Mouse (Mus musculus): ENCODE measurements around the gene Mast4. TPM values are rescaled to one million over a fixed set of nuclear protein-coding genes. Genes with fewer than 3 reads are reported as not detected.

The Mast4 gene
- polyA plus RNA-seq, 1 experiment from 2014 or later: 10.1 TPM

DNA sequence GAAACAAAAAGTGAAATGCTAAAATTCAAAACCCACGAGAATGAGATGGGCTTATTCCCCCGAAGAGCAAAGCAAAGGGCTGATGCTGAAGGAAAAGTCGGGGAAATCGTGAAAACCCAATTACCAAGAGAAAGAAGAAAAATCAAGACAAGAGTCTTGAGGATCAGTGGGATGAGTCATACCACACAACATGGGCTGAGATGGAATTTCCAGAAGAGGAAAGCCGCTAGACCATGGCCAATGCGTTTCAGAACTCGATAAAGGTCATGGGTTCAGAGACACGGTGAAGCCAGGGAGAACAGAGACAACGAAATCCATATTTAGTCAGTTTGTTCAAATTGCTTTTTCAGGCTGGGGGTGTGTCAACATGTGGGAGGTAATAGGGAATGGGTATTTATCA is 290.6 kb downstream of the Mast4 start:
- H3K9ac ChIP-seq (ENCODE audit: low read depth, low read length): no peak overlapping the region
- WGBS: 92% methylated on average over 9 of the region's 9 CpGs
- no peak overlapping the region for H3K27ac ChIP-seq (ENCODE audit: low read depth, low read length)
- no peak for DNase-seq (ENCODE audit: low spot score)
- H3K27me3 ChIP-seq (replicated peaks; ENCODE audit: control insufficient read depth, insufficient read depth, low read length): no peaks in the 10 kb centered on the region
- H3K4me2 ChIP-seq: no peak overlapping the region
- no peaks in the 10 kb centered on the region for H3K9me3 ChIP-seq (ENCODE audit: control insufficient read depth, low read length)
- no peak for ATAC-seq (replicated peaks; ENCODE audit: low FRiP score)
- H3K4me1 ChIP-seq (replicated peaks; ENCODE audit: control insufficient read depth, insufficient read depth, low read length): no peaks in the 10 kb centered on the region
- H3K4me3 ChIP-seq (ENCODE audit: low read depth, low read length): no peak overlapping the region
- H3K36me3 ChIP-seq (ENCODE audit: control insufficient read depth, insufficient read depth, low read length): no peaks in the 10 kb centered on the region

GRCm38 (mm10) chr13:103043011-103043410 is 291.3 kb downstream of the Mast4 start:
- DNase-seq (ENCODE audit: low spot score): no peak
- H3K9ac ChIP-seq (ENCODE audit: low read depth, low read length): no peak overlapping the region
- no peak for ATAC-seq (replicated peaks; ENCODE audit: low FRiP score)
- no peaks in the 10 kb centered on the region for H3K4me1 ChIP-seq (replicated peaks; ENCODE audit: control insufficient read depth, insufficient read depth, low read length)
- H3K27me3 ChIP-seq (replicated peaks; ENCODE audit: control insufficient read depth, insufficient read depth, low read length): no peaks in the 10 kb centered on the region
- no peaks in the 10 kb centered on the region for H3K36me3 ChIP-seq (ENCODE audit: control insufficient read depth, insufficient read depth, low read length)
- H3K4me3 ChIP-seq (ENCODE audit: low read depth, low read length): no peak overlapping the region
- H3K9me3 ChIP-seq (ENCODE audit: control insufficient read depth, low read length): no peaks in the 10 kb centered on the region
- 89% methylated on average over 4 of the region's 4 CpGs for WGBS
- no peak overlapping the region for H3K4me2 ChIP-seq
- no peak overlapping the region for H3K27ac ChIP-seq (ENCODE audit: low read depth, low read length)

DNA sequence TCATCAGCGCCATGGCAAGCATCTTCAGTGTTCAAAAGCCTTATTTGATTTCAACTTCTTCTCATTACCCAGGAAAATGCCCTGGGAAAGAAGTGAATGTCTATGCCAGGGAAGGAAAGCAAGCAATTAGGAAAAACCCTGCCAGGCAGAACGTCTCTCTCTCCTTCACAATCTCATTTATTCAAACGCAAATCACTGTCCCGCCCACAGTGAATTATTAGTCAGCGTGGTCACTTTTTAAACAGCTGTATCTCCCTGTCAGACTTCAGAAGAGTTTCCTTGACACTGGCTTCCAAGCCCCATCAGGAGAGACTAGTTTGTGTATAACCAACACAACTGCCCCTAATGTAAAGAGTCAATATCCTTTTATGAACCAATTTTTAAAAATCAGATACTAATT is 296.8 kb downstream of the Mast4 start:
- ATAC-seq (replicated peaks; ENCODE audit: low FRiP score): no peak
- Histone ChIP-seq H3K27me3 (replicated peaks; ENCODE audit: control insufficient read depth, insufficient read depth, low read length) (no peaks in the 10 kb centered on the region), H3K27ac (ENCODE audit: low read depth, low read length) (no peak overlapping the region), H3K4me2 (no peak overlapping the region), H3K4me1 (replicated peaks; ENCODE audit: control insufficient read depth, insufficient read depth, low read length) (no peaks in the 10 kb centered on the region), H3K9ac (ENCODE audit: low read depth, low read length) (no peak overlapping the region), H3K9me3 (ENCODE audit: control insufficient read depth, low read length) (no peaks in the 10 kb centered on the region), H3K36me3 (ENCODE audit: control insufficient read depth, insufficient read depth, low read length) (no peaks in the 10 kb centered on the region), H3K4me3 (ENCODE audit: low read depth, low read length) (no peak overlapping the region)
- no peak for DNase-seq (ENCODE audit: low spot score)
- 81% methylated on average over 5 of the region's 5 CpGs for WGBS

GRCm38 (mm10) chr13:103029377-103029776 is 304.9 kb downstream of the Mast4 start:
- Histone ChIP-seq H3K9ac (ENCODE audit: low read depth, low read length) (no peak overlapping the region), H3K36me3 (ENCODE audit: control insufficient read depth, insufficient read depth, low read length) (no peaks in the 10 kb centered on the region), H3K27ac (ENCODE audit: low read depth, low read length) (no peak overlapping the region), H3K9me3 (ENCODE audit: control insufficient read depth, low read length) (no peaks in the 10 kb centered on the region), H3K4me1 (replicated peaks; ENCODE audit: control insufficient read depth, insufficient read depth, low read length) (no peaks in the 10 kb centered on the region), H3K4me3 (ENCODE audit: low read depth, low read length) (no peak overlapping the region), H3K27me3 (replicated peaks; ENCODE audit: control insufficient read depth, insufficient read depth, low read length) (no peaks in the 10 kb centered on the region), H3K4me2 (no peak overlapping the region)
- no peak for ATAC-seq (replicated peaks; ENCODE audit: low FRiP score)
- DNase-seq (ENCODE audit: low spot score): no peak
- 85% methylated on average over 5 of the region's 5 CpGs for WGBS

DNA sequence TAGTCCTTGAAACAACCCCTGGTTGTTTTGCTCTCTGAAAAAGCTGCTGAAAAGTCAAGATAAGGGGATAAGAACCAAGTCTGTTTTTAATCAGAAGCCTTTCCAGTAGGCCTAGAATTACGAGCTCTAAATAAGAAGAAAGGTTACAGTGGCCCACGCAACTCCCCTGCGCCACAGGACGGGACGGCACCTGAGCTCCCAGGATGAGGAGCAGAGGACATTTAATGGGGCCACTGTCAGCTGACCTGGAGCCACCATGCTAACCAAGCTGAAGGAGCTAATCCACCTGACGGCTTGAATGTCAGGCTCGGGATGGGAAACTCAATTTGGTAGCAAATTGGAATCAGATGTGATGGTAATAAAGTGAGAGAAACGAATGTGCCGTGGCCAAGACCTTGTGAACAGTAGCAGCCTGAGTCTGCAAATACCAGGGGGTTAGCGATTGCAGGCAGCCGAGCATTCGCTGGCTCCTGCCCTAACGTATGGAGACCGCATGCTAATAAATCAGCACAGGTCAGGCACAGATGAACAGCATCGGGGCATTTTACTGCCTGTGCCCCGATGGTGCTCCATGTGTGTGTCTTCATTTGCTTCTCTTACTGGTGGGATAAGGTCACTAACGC is 306.7 kb downstream of the Mast4 start:
- Histone ChIP-seq H3K4me1 (replicated peaks; ENCODE audit: control insufficient read depth, insufficient read depth, low read length) (no peaks in the 10 kb centered on the region), H3K36me3 (ENCODE audit: control insufficient read depth, insufficient read depth, low read length) (no peaks in the 10 kb centered on the region), H3K27me3 (replicated peaks; ENCODE audit: control insufficient read depth, insufficient read depth, low read length) (no peaks in the 10 kb centered on the region), H3K4me2 (no peak overlapping the region), H3K4me3 (ENCODE audit: low read depth, low read length) (no peak overlapping the region), H3K9ac (ENCODE audit: low read depth, low read length) (no peak overlapping the region), H3K27ac (ENCODE audit: low read depth, low read length) (no peak overlapping the region), H3K9me3 (ENCODE audit: control insufficient read depth, low read length) (no peaks in the 10 kb centered on the region)
- ATAC-seq (replicated peaks; ENCODE audit: low FRiP score): no peak
- WGBS: 59% methylated on average over 17 of the region's 17 CpGs
- DNase-seq (ENCODE audit: low spot score): no peak

DNA sequence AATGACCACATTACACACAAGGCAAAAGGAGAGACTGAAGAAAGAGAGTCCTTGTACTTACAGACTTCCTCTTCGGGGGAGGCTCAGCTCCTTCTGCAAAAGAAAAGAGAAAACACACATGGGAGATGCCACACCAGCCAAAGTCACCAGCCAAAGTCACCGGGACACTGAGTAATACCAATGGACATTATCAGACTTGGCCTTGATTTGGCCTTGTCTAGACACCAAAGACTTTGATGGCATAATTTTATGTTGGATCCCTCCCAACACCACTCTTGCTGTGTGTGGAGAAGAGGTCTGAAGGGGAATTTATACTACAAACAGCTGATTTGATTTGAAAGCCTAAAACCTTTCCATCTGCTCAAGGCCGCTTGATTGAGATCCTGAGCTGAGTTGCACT is 308.8 kb downstream of the Mast4 start:
- 63% methylated on average over 3 of the region's 3 CpGs for WGBS
- ATAC-seq (replicated peaks; ENCODE audit: low FRiP score): no peak

GRCm38 (mm10) chr13:103018481-103018880 is 315.8 kb downstream of the Mast4 start:
- 77% methylated on average over 6 of the region's 6 CpGs for WGBS
- DNase-seq (ENCODE audit: low spot score) (no peak), ATAC-seq (replicated peaks; ENCODE audit: low FRiP score) (no peak)
- Histone ChIP-seq H3K36me3 (ENCODE audit: control insufficient read depth, insufficient read depth, low read length) (no peaks in the 10 kb centered on the region), H3K4me2 (no peak overlapping the region), H3K9ac (ENCODE audit: low read depth, low read length) (no peak overlapping the region), H3K27ac (ENCODE audit: low read depth, low read length) (no peak overlapping the region), H3K4me1 (replicated peaks; ENCODE audit: control insufficient read depth, insufficient read depth, low read length) (no peaks in the 10 kb centered on the region), H3K9me3 (ENCODE audit: control insufficient read depth, low read length) (no peaks in the 10 kb centered on the region), H3K27me3 (replicated peaks; ENCODE audit: control insufficient read depth, insufficient read depth, low read length) (no peaks in the 10 kb centered on the region), H3K4me3 (ENCODE audit: low read depth, low read length) (no peak overlapping the region)

More for the DNA sequence above, 308.8 kb downstream of the Mast4 start:
- H3K4me3 ChIP-seq (ENCODE audit: low read depth, low read length): no peak overlapping the region
- DNase-seq (ENCODE audit: low spot score): no peak
- no peaks in the 10 kb centered on the region for H3K36me3 ChIP-seq (ENCODE audit: control insufficient read depth, insufficient read depth, low read length)
- no peaks in the 10 kb centered on the region for H3K9me3 ChIP-seq (ENCODE audit: control insufficient read depth, low read length)
- no peak overlapping the region for H3K27ac ChIP-seq (ENCODE audit: low read depth, low read length)
- no peak overlapping the region for H3K4me2 ChIP-seq
- no peak overlapping the region for H3K9ac ChIP-seq (ENCODE audit: low read depth, low read length)
- H3K4me1 ChIP-seq (replicated peaks; ENCODE audit: control insufficient read depth, insufficient read depth, low read length): no peaks in the 10 kb centered on the region
- no peaks in the 10 kb centered on the region for H3K27me3 ChIP-seq (replicated peaks; ENCODE audit: control insufficient read depth, insufficient read depth, low read length)

DNA sequence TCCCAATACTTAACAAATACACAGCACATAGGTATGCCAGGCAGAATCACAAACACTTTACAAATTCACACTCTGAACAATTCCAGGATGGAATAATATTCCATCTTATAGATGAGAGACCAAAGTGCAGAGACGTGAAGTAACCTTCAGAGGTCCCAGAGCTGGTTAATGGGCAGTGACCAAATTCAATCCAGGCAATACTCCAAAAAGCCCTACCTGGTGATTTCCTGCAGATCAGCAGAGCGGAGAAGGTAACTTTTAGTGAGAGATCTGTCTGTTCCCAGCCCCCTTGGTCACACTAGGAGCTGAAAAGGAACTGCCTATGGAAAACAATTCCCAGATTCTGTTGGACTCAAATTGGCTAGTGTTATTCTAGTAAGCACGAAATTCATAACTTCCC is 316.6 kb downstream of the Mast4 start:
- WGBS: 90% methylated on average over 3 of the region's 3 CpGs
- DNase-seq (ENCODE audit: low spot score): no peak
- Histone ChIP-seq H3K4me3 (ENCODE audit: low read depth, low read length) (no peak overlapping the region), H3K9ac (ENCODE audit: low read depth, low read length) (no peak overlapping the region), H3K4me2 (no peak overlapping the region), H3K36me3 (ENCODE audit: control insufficient read depth, insufficient read depth, low read length) (no peaks in the 10 kb centered on the region), H3K27ac (ENCODE audit: low read depth, low read length) (no peak overlapping the region), H3K4me1 (replicated peaks; ENCODE audit: control insufficient read depth, insufficient read depth, low read length) (no peaks in the 10 kb centered on the region), H3K27me3 (replicated peaks; ENCODE audit: control insufficient read depth, insufficient read depth, low read length) (no peaks in the 10 kb centered on the region), H3K9me3 (ENCODE audit: control insufficient read depth, low read length) (no peaks in the 10 kb centered on the region)
- ATAC-seq (replicated peaks; ENCODE audit: low FRiP score): no peak

DNA sequence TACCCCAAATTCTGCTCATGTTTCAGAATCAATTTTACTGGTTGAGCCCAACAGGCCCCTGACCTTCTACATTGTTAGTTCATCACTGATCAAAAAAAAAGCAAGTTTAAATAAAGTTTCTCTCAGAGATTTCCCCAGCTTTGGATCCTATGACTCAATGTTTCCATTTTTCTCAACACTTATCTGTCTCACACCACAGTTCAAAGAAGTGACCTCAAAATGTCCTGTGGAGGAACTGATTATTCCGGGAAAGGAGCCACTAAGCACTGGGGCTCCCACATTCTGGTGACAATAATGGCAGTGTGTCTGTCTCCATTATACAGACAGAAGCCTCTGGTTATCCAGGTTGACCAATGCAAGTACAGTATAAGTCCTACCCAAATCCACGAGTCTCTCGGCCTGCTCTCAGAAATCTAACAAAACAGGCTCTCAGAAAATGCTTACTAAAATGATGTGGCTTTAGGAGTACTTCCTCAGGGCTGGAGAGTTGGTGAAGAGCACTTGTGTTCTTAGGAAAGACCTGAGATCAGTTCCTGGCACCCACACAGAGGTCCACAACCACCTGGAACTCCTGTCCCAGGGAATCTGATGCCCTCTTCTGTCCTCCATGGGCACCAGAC is 319.1 kb downstream of the Mast4 start:
- Histone ChIP-seq H3K9ac (ENCODE audit: low read depth, low read length) (no peak overlapping the region), H3K36me3 (ENCODE audit: control insufficient read depth, insufficient read depth, low read length) (no peaks in the 10 kb centered on the region), H3K27me3 (replicated peaks; ENCODE audit: control insufficient read depth, insufficient read depth, low read length) (no peaks in the 10 kb centered on the region), H3K27ac (ENCODE audit: low read depth, low read length) (no peak overlapping the region), H3K4me2 (no peak overlapping the region), H3K9me3 (ENCODE audit: control insufficient read depth, low read length) (no peaks in the 10 kb centered on the region), H3K4me3 (ENCODE audit: low read depth, low read length) (no peak overlapping the region), H3K4me1 (replicated peaks; ENCODE audit: control insufficient read depth, insufficient read depth, low read length) (no peaks in the 10 kb centered on the region)
- ATAC-seq (replicated peaks; ENCODE audit: low FRiP score) (no peak), DNase-seq (ENCODE audit: low spot score) (no peak)
- WGBS: 80% methylated on average over 3 of the region's 3 CpGs

Measured in liver, embryonic 11.5 days (tissue).